Mouse (Mus musculus) thymus, postnatal 25 days (tissue): ENCODE measurements at regions not wholly inside any gene's neighbourhood (a gene's known extent, or its start where the extent isn't known, plus 50 kb on each side); places are given as distances from the start of the nearest gene placed in this dataset.

Experiments
- DNase-seq: peaks from one replicate; pipeline ENCODE4 v3.0.0; 2022

DNA sequence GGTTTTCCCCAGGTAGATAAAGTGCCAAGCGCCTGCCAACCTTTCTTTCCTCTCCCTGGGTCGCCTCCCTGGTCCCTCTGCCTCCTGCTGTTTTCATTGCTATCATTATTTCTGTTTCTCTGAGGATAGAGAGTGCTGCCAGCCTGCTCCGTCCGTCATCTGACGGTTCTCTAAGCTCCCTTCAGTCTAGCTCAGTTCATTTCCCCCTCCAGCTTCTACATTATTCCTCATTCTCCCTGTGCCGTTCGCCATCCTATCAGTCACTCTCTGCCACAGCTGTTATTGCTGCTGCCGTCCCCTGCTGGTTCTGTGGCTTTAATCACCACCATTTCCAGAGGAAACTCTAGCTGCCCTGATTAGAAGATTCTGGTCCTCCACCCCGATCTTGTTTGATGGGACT, 84.7 kb upstream of the Rfx3 start:
- DNase-seq, result no peak

DNA sequence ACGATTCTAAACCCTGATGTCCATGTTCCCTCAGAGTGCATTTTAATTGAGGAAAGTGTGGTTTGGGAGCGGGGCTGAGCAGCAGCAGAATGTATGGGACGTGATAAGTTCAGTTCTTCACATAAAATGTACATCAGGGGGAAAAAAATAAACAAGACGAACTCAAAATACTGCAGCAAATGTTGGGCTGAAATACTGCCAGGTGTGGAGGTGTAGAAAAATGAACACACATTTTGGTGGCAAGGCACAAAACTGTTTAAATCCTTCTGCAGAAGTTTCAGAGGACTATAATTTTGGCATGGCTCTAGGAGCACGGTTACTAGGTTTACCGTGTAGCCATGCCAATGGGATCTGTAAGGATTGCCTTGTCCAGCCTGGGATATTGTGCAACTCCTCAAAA, 81.3 kb upstream of the Rfx3 start:
- DNase-seq, result no peak

DNA sequence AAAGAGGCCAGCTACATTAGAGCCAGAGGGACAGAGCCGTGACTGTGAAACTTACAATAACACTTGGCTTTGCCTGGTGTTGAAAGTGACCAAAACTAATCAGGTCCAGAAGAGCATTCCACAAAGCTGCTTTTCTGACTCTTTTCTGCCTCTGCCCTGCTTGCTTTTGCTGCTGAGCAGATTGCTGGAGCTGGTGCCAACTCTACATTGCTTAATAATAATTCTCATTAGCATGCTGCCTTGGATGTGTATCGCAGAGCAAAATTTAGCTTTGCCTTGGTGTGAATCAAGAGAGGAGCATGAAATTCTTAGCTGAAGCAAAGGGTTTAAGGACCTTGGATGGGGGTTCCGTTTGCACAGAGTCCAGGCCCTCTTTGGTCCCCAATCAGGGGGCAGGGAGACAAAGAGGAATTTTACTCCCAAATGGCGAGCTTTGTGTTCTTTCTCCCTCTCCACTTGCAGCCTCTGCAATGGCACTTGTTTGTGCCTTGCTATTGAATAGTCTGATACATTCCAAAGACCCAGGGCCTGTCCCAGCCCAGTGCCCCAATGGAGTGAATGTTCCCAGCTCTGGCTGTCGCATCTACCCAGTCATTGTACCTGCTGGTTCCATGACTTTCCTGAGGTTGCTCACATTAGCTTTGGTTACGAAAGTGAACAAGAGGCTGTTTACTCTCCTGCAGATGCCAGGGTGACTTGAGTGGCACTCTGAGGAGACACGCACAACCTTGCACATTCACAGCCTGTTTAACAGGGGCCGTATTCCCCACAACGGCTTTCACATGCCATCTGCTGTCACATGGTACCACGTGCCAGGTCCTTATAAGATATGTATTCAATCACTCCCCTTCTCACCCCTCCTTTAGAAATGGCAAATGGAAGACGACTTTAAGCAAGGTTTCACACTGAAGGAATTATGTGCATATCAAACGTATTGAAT, 76.9 kb upstream of the Rfx3 start:
- no peak for DNase-seq

DNA sequence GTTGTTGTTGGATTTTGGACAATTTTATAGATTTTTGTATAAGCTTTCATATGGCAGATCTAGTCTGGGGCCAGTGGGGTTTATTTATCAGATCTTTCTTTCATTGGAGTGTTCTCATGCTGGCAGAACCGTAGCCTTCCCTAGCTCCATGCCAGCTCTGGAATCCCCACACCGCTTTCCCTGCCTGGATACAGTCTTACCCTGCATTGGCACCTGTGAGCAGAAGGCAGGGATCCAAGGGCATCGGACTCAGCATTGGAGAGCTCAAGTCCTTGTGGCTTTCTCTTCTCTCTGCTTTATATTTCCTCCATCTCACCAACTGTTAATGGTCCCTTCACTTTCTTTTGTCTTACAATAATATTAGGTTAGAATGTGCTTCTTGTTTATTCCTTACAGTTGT, 59.4 kb upstream of the Rfx3 start:
- DNase-seq, result no peak
